Mouse (Mus musculus) heart, embryonic 12.5 days (tissue): ENCODE data around the gene Prss27. TPM values are rescaled to one million over a fixed set of nuclear protein-coding genes. Genes with fewer than 3 reads are reported as not detected.
A peak's percentile ranks its signal among the peaks of the same experiment; 100 is the strongest.

Source experiments
- ATAC-seq: fragments of 200-750 bp; cut with Nextera tagmentation; 2 replicates; pipeline ENCODE4 v1.8.0; 2017; ENCODE audit warnings: moderate TSS enrichment, moderate library complexity; ENCODE audit not compliant: insufficient number of reproducible peaks, low FRiP score
- H3K27ac ChIP-seq: fragments of 300-500 bp; sonication (generic); 2 replicates; pipeline ENCODE4 v1.5.1; 2016; ENCODE audit warnings: mild to moderate bottlenecking, moderate library complexity; ENCODE audit not compliant: poor library complexity, severe bottlenecking
- H3K27me3 ChIP-seq: fragments of 300-500 bp; sonication (generic); replicated peaks from 2 replicates; pipeline ENCODE4 v1.6.1; 2016; ENCODE audit warnings: mild to moderate bottlenecking, moderate library complexity
- H3K36me3 ChIP-seq: fragments of 300-500 bp; sonication (generic); 2 replicates; pipeline ENCODE4 v1.6.1; 2016; ENCODE audit warnings: mild to moderate bottlenecking, moderate library complexity
- H3K4me1 ChIP-seq: fragments of 300-500 bp; sonication (generic); replicated peaks from 2 replicates; pipeline ENCODE4 v1.6.1; 2016; ENCODE audit warnings: mild to moderate bottlenecking
- H3K4me2 ChIP-seq: fragments of 300-500 bp; sonication (generic); 2 replicates; pipeline ENCODE4 v1.6.1; 2016; ENCODE audit warnings: mild to moderate bottlenecking, moderate library complexity
- H3K4me3 ChIP-seq: fragments of 300-500 bp; sonication (generic); 2 replicates; pipeline ENCODE4 v1.5.1; 2016; ENCODE audit warnings: mild to moderate bottlenecking
- H3K9ac ChIP-seq: fragments of 300-500 bp; sonication (generic); 2 replicates; pipeline ENCODE4 v1.6.1; 2016; ENCODE audit warnings: mild to moderate bottlenecking, moderate library complexity
- H3K9me3 ChIP-seq: fragments of 300-500 bp; sonication (generic); replicated peaks from 2 replicates; pipeline ENCODE4 v1.6.1; 2016; ENCODE audit warnings: mild to moderate bottlenecking, moderate library complexity
- WGBS: fragments of 180-500 bp; shearing (Covaris S2); methylation state at CpG from one replicate; pipeline ENCODE4 v1.1.7; 2016; 5-methylcytosine and 5-hydroxymethylcytosine counted together
- polyA plus RNA-seq: library from polyadenylated mRNA; unstranded; fragments of >200 nt; fragmentation: Nextera tagmentation; extraction: Ambion mirVana; gene quantifications from 2 replicates; pipeline ENCODE4 v1.2.1, GENCODE M21; 2016

The Prss27 gene
- polyA plus RNA-seq, 1 experiment from 2014 or later, result 0.41 TPM

GRCm38 (mm10) chr17:24005049-24005448, 32.9 kb upstream of the Prss27 start:
- ATAC-seq, result no peak
- 0 out of 2 replicates have a peak, but pooled peaks cover 6% of the 10 kb centered on the region for H3K27me3 ChIP-seq
- WGBS, result 84% methylated on average over 3 of the region's 3 CpGs

GRCm38 (mm10) chr17:24006930-24007329, 31.0 kb upstream of the Prss27 start:
- Histone ChIP-seq H3K4me1 (no peaks in the 10 kb centered on the region), H3K4me3 (no peak overlapping the region), H3K9me3 (no peaks in the 10 kb centered on the region; the same call in 1 of the 2 replicates), H3K4me2 (no peak overlapping the region), H3K27me3 (0 out of 2 replicates have a peak, but pooled peaks cover 6% of the 10 kb centered on the region), H3K36me3 (no peaks in the 10 kb centered on the region), H3K9ac (no peak overlapping the region), H3K27ac (no peak overlapping the region)
- no peak for ATAC-seq
- 49% methylated on average over 2 of the region's 2 CpGs for WGBS

More at GRCm38 (mm10) chr17:24005049-24005448, 32.9 kb upstream of the Prss27 start:
- Histone ChIP-seq H3K4me2 (no peak overlapping the region), H3K4me1 (peaks cover 8% of the 10 kb centered on the region), H3K4me3 (no peak overlapping the region), H3K9me3 (no peaks in the 10 kb centered on the region; the same call in 1 of the 2 replicates), H3K27ac (no peak overlapping the region), H3K9ac (no peak overlapping the region), H3K36me3 (no peaks in the 10 kb centered on the region)

DNA sequence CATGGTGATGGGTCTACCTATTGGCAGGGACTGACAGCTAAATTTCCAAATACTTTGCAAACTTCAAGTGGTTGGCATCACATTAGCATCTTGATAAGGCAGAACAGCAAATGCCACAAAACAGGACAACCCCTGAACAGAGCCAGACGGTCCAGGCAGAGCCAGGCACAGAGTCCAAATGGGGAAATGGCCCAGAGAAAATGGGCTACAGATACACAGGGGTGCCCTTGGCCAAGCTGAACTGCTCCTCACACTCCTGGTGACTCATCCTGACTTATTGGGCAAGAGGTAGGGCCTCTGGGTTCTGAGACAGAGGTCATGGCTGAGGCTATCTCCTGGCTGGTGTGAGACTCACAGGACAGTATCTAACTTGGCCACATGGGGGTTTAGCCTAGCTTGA, 30.6 kb upstream of the Prss27 start:
- Histone ChIP-seq H3K27ac (no peak overlapping the region), H3K36me3 (no peaks in the 10 kb centered on the region), H3K9me3 (no peaks in the 10 kb centered on the region; the same call in 1 of the 2 replicates), H3K4me3 (no peak overlapping the region), H3K4me2 (no peak overlapping the region), H3K27me3 (0 out of 2 replicates have a peak, but pooled peaks cover 6% of the 10 kb centered on the region), H3K9ac (no peak overlapping the region), H3K4me1 (no peaks in the 10 kb centered on the region)
- WGBS, result 68% methylated on average over 1 of the region's 1 CpGs
- ATAC-seq, result no peak

DNA sequence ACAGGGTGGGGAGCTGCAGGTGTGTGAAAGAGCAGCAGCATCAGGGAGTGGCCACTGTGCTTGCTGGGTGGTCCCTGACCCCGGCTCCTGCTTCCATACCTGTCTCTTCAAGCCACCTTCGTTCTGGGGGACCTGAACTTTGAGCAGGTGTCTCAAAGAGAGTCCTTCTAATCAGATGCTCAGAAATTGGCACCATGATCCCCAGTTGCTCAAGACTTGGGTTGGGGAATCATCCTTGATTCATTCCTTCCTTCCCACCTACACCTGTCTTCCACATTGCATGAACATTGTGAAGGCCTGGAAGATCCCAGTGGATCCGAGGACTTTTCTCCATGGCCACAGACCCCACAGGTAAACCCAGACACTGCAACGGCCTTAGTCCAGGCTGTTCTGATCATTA, 29.8 kb upstream of the Prss27 start:
- WGBS, result 65% methylated on average over 4 of the region's 4 CpGs
- H3K4me2 ChIP-seq, result no peak overlapping the region

GRCm38 (mm10) chr17:24009617-24010016, 28.3 kb upstream of the Prss27 start:
- no peak for ATAC-seq
- Histone ChIP-seq H3K9me3 (no peaks in the 10 kb centered on the region; the same call in 1 of the 2 replicates), H3K4me2 (no peak overlapping the region), H3K4me1 (no peaks in the 10 kb centered on the region), H3K27ac (no peak overlapping the region), H3K9ac (no peak overlapping the region), H3K36me3 (no peaks in the 10 kb centered on the region), H3K27me3 (0 out of 2 replicates have a peak, but pooled peaks cover 6% of the 10 kb centered on the region), H3K4me3 (no peak overlapping the region)
- 59% methylated on average over 5 of the region's 5 CpGs for WGBS

More for the DNA sequence above, 29.8 kb upstream of the Prss27 start:
- Histone ChIP-seq H3K27ac (no peak overlapping the region), H3K4me1 (no peaks in the 10 kb centered on the region), H3K4me3 (no peak overlapping the region), H3K9ac (no peak overlapping the region), H3K9me3 (no peaks in the 10 kb centered on the region; the same call in 1 of the 2 replicates), H3K27me3 (0 out of 2 replicates have a peak, but pooled peaks cover 6% of the 10 kb centered on the region), H3K36me3 (no peaks in the 10 kb centered on the region)
- no peak for ATAC-seq

DNA sequence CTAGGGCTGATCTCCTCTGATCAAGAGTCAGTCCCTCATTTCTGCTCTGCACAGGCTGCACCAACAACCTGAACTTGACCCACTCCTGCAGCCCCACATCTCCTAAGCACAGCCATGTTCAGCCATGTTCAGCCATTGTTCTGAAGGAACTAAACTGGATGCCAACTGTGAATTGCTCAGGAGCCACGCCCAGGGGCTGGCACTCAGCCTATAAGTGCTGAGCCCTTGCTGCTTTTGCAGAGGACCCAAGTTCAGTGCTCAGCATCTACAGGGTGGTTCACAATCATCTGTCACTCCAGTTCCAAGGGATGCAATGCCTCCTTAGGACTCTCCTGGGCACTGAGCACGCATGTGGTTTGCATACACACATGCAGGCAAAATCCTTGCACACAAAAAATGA, 25.0 kb upstream of the Prss27 start:
- H3K27ac ChIP-seq, result no peak overlapping the region
- H3K4me2 ChIP-seq, result no peak overlapping the region
- no peak overlapping the region for H3K9ac ChIP-seq
- H3K36me3 ChIP-seq, result no peaks in the 10 kb centered on the region
- H3K4me3 ChIP-seq, result no peak overlapping the region
- peaks cover 12% of the 10 kb centered on the region for H3K27me3 ChIP-seq
- no peaks in the 10 kb centered on the region for H3K9me3 ChIP-seq
- ATAC-seq, result no peak
- WGBS, result 73% methylated on average over 2 of the region's 2 CpGs
- no peaks in the 10 kb centered on the region for H3K4me1 ChIP-seq

GRCm38 (mm10) chr17:24014433-24014965, 23.4 kb upstream of the Prss27 start:
- Histone ChIP-seq H3K4me3 (no peak overlapping the region), H3K9me3 (no peaks in the 10 kb centered on the region), H3K4me1 (no peaks in the 10 kb centered on the region), H3K27ac (no peak overlapping the region), H3K27me3 (peaks cover 11% of the 10 kb centered on the region), H3K9ac (no peak overlapping the region), H3K4me2 (no peak overlapping the region), H3K36me3 (no peaks in the 10 kb centered on the region)
- 70% methylated on average over 5 of the region's 5 CpGs for WGBS
- no peak for ATAC-seq

DNA sequence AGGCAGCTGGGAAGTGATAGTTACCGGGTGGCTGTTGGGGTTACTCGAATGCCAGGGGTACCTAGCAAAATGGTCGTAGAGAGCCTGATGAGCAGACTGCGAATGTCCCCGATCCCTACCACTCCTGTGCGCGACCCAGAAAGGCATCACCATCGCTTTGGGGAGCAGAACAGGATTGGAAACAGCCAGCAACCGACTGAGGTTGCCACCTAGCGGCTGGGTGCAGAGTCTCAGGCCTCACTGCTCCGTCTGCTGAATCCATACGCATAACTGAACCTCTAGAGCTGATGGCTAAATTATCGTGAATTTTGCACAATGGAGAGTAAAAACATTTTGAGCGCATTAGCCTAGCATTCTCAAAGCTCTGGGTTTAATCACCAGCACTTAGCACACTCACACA, 22.2 kb upstream of the Prss27 start:
- no peak for ATAC-seq
- Histone ChIP-seq H3K4me2 (no peak overlapping the region), H3K36me3 (no peaks in the 10 kb centered on the region), H3K27ac (no peak overlapping the region), H3K27me3 (peaks cover 11% of the 10 kb centered on the region), H3K4me1 (no peaks in the 10 kb centered on the region), H3K9me3 (no peaks in the 10 kb centered on the region), H3K4me3 (no peak overlapping the region), H3K9ac (no peak overlapping the region)
- 24% methylated on average over 14 of the region's 14 CpGs for WGBS

DNA sequence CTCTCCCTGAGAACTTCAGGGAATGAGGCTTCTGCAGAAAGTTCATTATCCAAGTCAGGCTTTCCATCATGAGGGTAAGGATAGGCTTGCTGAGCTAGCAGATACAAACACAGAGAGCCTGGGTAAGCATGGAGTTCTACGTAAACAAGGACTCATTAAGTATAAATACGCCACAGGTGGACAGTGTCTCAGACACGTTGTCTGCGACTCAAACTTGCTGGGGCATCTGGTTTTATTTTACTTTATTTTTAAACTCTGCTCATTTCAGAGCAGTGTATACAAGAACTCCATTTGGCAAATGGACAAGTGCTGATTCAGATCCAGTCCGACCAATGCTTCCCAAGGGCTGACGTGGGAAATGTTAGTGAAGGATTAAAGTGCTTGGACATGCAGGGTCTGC, 17.2 kb upstream of the Prss27 start:
- H3K9ac ChIP-seq, result no peak overlapping the region
- H3K4me3 ChIP-seq, result no peak overlapping the region
- H3K27ac ChIP-seq, result no peak overlapping the region
- H3K36me3 ChIP-seq, result no peaks in the 10 kb centered on the region
- H3K9me3 ChIP-seq, result no peaks in the 10 kb centered on the region
- ATAC-seq, result no peak
- H3K27me3 ChIP-seq, result peaks cover 10% of the 10 kb centered on the region
- H3K4me2 ChIP-seq, result no peak overlapping the region
- 67% methylated on average over 6 of the region's 6 CpGs for WGBS
- H3K4me1 ChIP-seq, result peaks cover 6% of the 10 kb centered on the region

GRCm38 (mm10) chr17:24021375-24022199, 16.4 kb upstream of the Prss27 start:
- H3K27ac ChIP-seq, result no peak overlapping the region
- peaks cover 6% of the 10 kb centered on the region for H3K4me1 ChIP-seq
- WGBS, result 59% methylated on average over 5 of the region's 5 CpGs
- no peaks in the 10 kb centered on the region for H3K9me3 ChIP-seq
- H3K4me3 ChIP-seq, result no peak overlapping the region
- H3K4me2 ChIP-seq, result no peak overlapping the region
- H3K9ac ChIP-seq, result no peak overlapping the region
- H3K27me3 ChIP-seq, result peaks cover 6% of the 10 kb centered on the region
- H3K36me3 ChIP-seq, result no peaks in the 10 kb centered on the region
- peak; percentile 55; the same call in 1 of the 2 replicates for ATAC-seq

- Histone ChIP-seq H3K36me3 (no peaks in the 10 kb centered on the region), H3K27ac (no peak overlapping the region), H3K9me3 (no peaks in the 10 kb centered on the region), H3K27me3 (peaks cover 7% of the 10 kb centered on the region), H3K4me1 (0 out of 2 replicates have a peak, but pooled peaks cover 2% of the 10 kb centered on the region), H3K9ac (no peak overlapping the region), H3K4me3 (no peak overlapping the region), H3K4me2 (no peak overlapping the region)
- WGBS, result 74% methylated on average over 7 of the region's 7 CpGs
- no peak for ATAC-seq
Observed at GRCm38 (mm10) chr17:24029477-24029876, 8.5 kb upstream of the Prss27 start.
